Mouse (Mus musculus) lung, adult 2 months (tissue): ENCODE measurements around the gene Atp9a.

Source experiments
- CTCF ChIP-seq: fragments of 200-500 bp; IDR thresholded peaks from 2 replicates; pipeline ENCODE4 v1.5.1; 2011; ENCODE audit warnings: mild to moderate bottlenecking, low read length, control low read depth; ENCODE audit not compliant: insufficient read depth
- POLR2A ChIP-seq: fragments of 200-500 bp; IDR thresholded peaks from 2 replicates; pipeline ENCODE4 v1.6.1; 2011; ENCODE audit warnings: low read depth, mild to moderate bottlenecking, control low read depth, low read length, borderline replicate concordance; ENCODE audit errors: extremely low read depth

DNA sequence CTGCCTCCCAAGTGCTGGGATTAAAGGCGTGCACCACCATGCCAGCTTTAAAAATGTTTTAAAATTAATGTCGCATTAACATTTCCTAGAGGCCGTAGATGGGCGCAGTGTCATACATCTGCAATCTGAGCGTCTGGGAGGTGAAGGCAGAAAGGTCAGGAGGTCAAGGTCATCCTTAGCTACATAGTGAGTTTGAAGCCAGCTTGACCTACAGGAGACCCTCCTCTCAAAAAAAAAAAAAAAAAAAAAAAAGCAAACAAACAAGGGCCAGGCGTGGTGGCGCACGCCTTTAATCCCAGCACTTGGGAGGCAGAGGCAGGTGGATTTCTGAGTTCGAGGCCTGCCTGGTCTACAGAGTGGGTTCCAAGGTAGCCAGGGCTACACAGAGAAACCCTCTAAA lies 44.0 kb upstream of the Atp9a start:
- TF ChIP-seq POLR2A (no peak), CTCF (no peak)
